In genomic region chr8:88326328-88326727, GRCm38 (mm10) we compare ENCODE assay signal across 25 mouse cellular contexts.
"Had no signal": no experiment of that assay in that cellular context is flagged by ENCODE, and none has a peak within 500 bp of the region (broad histone marks: within the 10 kb centered on the region; RNA-seq: fewer than 3 reads in every experiment).

No protein-coding gene starts in this region.

- H3K27me3 ChIP-seq: heart, embryonic 13.5 days; heart, embryonic 15.5 days; hindbrain, embryonic 12.5 days; intestine, embryonic 15.5 days; limb, embryonic 12.5 days had no signal

- ATAC-seq: forebrain, embryonic 16.5 days; hindbrain, embryonic 16.5 days; inflammation-experienced regulatory T-cells, adult 6 months; intestine, embryonic 15.5 days; intestine, postnatal 0 days had no signal

- DNase-seq: gastrocnemius, adult 2 months; gastrocnemius, postnatal 10 days; gastrocnemius, postnatal 25 days; heart, postnatal 14 days; heart, postnatal 36 days; kidney, adult 18-20 months; kidney, adult 8-10 months; kidney, postnatal 10 days; kidney, postnatal 25 days; kidney, postnatal 4 days had no signal

- H3K9me3 ChIP-seq: heart, embryonic 10.5 days; heart, embryonic 13.5 days; heart, embryonic 15.5 days; hindbrain, embryonic 10.5 days; hindbrain, embryonic 12.5 days; intestine, embryonic 15.5 days; limb, embryonic 10.5 days; limb, embryonic 12.5 days had no signal

- H3K4me2 ChIP-seq: heart, embryonic 13.5 days; heart, embryonic 15.5 days; hindbrain, embryonic 12.5 days; hindbrain, embryonic 14.5 days; intestine, embryonic 15.5 days; limb, embryonic 12.5 days had no signal

- H3K4me1 ChIP-seq: heart, embryonic 15.5 days; hindbrain, embryonic 10.5 days; hindbrain, embryonic 12.5 days; intestine, embryonic 15.5 days; limb, embryonic 12.5 days had no signal

- H3K27ac ChIP-seq: gastrocnemius, adult 2 months; heart, embryonic 10.5 days; heart, embryonic 13.5 days; heart, embryonic 15.5 days; hindbrain, embryonic 10.5 days; hindbrain, embryonic 12.5 days; hindbrain, embryonic 14.5 days; intestine, embryonic 15.5 days; layer of hippocampus, adult 2 months; left cerebral cortex, adult 2 months; limb, embryonic 10.5 days; limb, embryonic 12.5 days had no signal

- H3K4me3 ChIP-seq: gastrocnemius, adult 2 months; heart, embryonic 10.5 days; heart, embryonic 13.5 days; heart, embryonic 15.5 days; hindbrain, embryonic 10.5 days; hindbrain, embryonic 12.5 days; intestine, embryonic 15.5 days; layer of hippocampus, adult 2 months; left cerebral cortex, adult 2 months; limb, embryonic 10.5 days; limb, embryonic 12.5 days had no signal

- H3K9ac ChIP-seq: heart, embryonic 13.5 days; heart, embryonic 15.5 days; hindbrain, embryonic 12.5 days; hindbrain, embryonic 14.5 days; intestine, embryonic 15.5 days; limb, embryonic 12.5 days had no signal
